Mouse (Mus musculus) cerebellum, adult 2 months (tissue): ENCODE data around the gene Wdr45b.

Experiments
- CTCF ChIP-seq: fragments of 200-500 bp; IDR thresholded peaks from 2 replicates; pipeline ENCODE4 v1.5.1; 2011; ENCODE audit warnings: low read depth, mild to moderate bottlenecking, control low read depth, low read length, moderate library complexity, borderline replicate concordance; ENCODE audit not compliant: insufficient read depth
- POLR2A ChIP-seq: fragments of 200-500 bp; IDR thresholded peaks from 2 replicates; pipeline ENCODE4 v1.6.1; 2011; ENCODE audit warnings: low read length, control low read depth, borderline replicate concordance; ENCODE audit not compliant: insufficient read depth

DNA sequence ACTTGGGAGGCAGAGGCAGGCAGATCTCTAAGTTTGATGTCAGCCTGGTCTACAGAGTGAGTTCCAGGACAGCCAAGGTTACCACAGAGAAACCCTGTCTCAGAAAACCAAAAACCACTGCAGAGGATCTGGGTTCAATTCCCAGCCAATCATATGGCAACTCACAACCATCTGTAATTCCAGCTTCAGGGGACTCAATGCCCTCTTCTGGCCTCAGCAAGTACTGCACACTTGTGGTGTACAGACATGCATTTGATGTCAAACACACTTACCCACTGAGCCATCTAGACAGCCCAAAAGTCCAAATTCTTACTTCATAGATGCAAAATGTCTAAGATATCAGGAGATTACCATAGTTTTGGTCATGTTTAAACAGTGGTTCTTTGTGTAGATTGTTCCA, 24.4 kb upstream of the Wdr45b start:
- TF ChIP-seq CTCF (no peak), POLR2A (no peak)
